Mouse (Mus musculus) thymus, postnatal 14 days (tissue): Measurements from ENCODE around the gene E130114P18Rik.
A peak's percentile ranks its signal among the peaks of the same experiment; 100 is the strongest.

Experiments
- DNase-seq: peaks from one replicate; pipeline ENCODE4 v3.0.0; 2021

Gene E130114P18Rik

DNA sequence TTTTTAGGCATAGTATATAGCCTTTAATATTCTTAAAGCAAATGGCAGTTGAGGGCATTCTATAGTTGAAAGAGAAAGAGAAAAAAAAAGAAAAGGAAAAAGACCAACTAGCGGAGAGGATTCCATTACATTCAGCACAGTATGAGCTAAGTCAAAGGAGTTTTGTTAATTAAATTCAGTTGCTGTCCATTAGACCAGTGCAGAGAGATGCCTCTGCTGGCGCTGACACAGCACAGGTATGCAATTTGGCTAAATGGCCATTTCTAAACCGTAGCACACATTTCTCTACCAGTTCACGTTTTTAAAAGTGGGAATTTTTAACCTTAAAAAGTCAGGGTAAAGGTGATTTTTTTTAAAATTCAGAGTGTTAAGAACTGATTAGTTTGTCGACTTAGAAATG is 26.8 kb upstream of the E130114P18Rik start:
- DNase-seq: no peak

DNA sequence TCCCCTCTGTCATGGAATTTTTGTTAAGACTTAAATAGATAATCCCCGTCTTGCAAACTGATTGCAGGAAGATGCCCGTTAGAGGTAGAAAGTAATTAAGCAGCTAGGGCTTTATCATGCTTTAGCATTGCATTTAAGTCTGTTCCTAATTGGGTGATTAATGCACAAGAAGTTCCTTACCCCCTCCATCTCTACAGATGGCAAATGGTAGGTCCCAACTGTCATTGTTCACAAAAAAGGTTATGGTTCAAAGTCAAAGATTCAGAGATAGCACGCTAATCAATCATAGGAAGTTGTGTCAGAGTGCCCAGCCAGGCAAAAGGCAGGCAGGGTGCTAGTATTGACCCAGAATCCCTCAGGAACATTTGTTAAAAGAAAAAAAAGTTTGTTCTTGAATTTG is 25.9 kb upstream of the E130114P18Rik start:
- no peak for DNase-seq

DNA sequence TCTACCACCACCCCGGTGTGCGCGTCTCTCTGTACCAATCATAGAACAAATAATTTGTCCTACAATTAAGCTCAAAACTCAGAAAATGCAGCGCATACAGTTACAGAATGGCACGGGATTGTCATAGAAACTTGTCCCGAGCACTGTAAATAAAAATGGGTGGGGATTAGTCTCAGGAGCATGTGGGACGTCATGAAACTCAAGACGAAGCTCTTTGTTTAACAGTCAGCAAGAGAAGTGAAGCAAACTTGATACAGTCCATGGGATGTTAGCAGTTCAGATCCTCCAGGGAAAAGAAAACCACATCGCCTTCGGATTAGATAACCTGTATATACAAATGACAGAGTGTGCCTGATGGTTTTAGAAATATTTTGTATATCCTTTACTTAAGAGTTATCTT is 18.6 kb upstream of the E130114P18Rik start:
- DNase-seq: no peak

DNA sequence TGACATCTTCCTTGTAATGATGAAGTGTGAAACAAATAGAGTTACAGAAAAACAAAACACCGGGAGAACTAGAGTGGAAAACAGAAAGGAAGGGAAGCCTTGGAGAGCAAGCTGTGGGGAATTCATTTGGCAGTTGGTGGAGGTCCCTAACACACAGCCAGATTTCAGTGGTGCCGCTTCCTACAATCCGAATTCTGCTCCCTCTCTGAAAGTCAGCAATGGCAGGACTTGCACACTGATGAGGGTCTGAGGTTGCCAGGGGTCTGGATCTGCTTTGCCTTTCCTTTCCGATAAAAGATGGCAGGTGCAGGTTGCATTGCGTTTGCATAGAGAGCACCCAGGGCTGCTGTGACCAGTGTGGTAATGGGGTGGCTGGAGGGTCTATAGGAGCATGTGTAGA is 18.1 kb upstream of the E130114P18Rik start:
- DNase-seq: no peak

DNA sequence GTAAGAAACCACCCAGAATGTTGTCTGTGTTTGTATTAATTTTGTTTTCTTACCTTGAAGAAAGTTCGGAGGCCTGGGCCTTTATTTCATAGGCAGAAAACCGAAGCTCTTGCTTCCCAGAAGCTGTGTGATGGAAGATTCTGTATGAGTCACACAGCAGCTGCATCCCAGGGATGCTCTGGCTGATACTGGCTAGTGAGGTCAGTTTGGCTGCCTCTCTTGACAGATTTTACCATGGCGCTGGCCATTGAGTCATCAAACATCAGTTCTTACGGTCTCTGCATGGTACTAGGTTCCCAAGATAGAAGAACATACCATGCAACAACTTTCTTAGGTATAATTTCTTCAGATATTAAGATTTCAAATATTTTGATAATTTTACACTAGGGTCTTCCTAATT is 17.0 kb upstream of the E130114P18Rik start:
- DNase-seq: no peak

DNA sequence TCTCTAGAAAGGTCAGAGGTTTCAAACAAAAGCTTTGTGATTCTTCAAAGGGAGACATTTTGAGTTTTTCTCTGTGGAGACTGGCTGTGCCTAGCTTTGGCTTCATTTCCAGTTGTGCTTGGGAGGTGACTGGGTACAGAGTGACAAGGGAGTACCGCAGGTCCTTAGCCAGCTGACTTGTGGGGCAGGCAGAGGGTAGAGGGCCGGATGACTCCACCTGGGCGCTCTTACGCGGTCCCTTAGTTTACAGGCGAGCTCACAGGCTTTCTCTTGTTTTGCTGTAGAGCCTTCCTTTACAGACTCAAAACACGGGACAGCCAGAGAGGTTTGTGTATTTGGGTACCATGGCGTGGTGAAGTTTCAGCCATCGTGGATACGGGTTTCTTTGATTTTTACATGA is 16.1 kb upstream of the E130114P18Rik start:
- no peak for DNase-seq

DNA sequence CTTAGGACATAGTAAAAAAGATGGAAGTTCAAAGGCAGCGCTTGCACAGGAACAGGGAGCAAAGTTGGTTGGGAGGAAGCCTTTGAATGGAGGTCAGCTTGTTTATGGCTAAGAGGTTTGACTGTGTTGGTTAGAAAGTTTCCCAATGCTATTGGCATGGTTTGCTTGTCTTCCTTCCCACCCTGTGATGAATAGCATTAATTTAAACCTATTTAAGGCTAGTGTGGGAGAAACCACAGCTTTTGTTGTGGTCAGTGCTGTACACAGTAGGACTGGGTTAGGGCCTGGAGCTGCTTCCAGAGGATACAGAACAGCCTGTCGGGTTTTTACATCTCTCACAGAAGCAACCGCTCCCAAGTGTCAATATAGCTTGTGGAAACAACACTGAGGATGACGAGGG is 10.7 kb upstream of the E130114P18Rik start:
- no peak for DNase-seq

DNA sequence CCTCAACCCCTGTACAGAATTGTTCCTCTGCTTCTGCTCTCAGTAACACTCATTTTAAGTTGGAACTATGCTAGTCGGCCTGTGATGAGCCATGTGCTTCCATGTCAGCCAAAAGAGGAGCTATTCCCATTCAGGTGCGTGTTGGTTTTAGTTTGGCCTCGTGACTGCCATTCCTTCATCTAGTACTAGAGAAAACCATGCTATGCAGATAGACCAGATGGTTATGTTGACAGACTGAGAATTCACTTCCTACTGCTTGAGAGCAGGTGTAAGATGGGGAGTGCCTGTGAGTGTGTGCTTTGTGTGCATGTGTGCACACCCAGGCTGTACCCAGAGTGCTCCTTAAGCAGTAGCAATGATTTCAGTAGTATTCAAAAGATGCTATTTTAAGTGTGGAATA is 9.6 kb upstream of the E130114P18Rik start:
- no peak for DNase-seq

DNA sequence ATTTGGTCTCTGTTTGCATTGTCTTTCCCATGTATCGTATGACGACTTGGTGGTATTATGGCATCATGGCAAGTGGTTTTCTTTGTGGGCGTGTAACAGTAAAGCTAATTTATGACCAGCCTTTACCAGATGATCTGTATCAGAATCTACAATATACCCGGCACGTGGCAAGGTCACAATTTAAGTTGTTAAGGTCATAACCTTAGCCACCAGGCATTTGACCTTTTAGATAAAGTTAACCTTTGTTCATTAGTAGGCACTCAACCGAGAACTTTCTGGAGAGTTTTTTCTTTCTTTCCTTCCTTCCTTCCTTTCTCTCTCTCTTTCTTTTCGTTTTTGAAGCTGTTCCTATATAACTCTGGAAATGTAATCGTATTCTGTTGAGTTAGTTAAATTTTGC is 8.7 kb upstream of the E130114P18Rik start:
- no peak for DNase-seq

DNA sequence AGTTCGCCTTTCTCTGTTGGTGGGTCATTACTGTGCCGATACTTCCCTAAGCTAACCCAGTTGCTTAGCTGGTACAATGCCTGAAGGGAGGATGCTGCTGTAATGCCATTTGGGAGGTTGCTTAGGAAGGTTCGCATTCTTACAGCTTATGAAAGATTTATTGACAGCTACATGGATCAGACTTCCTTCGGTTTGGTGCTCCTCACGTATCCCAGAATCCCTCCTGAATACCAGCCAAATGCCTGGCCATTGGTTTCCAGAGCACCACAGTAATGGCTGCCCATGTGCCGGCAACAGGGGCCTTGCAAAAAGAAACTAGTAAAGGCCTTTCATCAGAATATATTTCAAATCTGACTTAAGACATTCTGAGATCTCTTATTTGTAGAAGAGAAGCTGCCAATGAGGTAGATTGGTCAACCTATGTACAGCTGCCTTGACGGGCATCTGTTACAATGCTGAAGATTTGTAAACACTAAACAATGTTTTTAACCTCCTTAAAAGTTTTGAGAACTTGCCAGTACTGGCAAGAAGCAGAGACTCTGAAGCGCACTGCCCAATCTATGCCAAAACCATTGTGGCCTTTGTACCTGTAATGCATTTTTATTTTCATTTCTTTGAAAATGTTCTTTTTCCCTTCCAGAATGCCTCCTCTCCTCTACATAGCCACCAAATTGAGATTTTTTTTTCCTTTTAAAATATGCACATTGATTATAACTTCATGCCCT is 7.8 kb upstream of the E130114P18Rik start:
- no peak for DNase-seq

DNA sequence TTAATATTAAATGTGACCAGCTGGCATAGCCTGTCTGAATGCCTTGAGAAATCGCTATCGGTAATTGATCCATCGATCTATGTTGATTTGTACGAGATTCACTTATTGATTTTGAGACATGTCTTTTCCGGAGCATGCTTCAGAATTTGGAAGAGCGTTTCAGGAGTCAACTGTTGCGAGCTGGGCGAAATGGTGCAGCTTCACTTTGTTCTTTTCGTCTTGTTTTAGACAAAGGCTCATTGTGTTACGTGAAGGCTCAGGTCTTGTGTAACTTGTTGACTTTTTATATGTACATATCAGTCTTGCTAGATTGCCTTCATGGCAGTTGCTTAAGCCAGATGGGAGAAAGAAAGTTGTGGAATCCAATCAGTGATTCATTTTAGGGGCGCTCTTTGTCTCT is 6.4 kb upstream of the E130114P18Rik start:
- DNase-seq: no peak

DNA sequence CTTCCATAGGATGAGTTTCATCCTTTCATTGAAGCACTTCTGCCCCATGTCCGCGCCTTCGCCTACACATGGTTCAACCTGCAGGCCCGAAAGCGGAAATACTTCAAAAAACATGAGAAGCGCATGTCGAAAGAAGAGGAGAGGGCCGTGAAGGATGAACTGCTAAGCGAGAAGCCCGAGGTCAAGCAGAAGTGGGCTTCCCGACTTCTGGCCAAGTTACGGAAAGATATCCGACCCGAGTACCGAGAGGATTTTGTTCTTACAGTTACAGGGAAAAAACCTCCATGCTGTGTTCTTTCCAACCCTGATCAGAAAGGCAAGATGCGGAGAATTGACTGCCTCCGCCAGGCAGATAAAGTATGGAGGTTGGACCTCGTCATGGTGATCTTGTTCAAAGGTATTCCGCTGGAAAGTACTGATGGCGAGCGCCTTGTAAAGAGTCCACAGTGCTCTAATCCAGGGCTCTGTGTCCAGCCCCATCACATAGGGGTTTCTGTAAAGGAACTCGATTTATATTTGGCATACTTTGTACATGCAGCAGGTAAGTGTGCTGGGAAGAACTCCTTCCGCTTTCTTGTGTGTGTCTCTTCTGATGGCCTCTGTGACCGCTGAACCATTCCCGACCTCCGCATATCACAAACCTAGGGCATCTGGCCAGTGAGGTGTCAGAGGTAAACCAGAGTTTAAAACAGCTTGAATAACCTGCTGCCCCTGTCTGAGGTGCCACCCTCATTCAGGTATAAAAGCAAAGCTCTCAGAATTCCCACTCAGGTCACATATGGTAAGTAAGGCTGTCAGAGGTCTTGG is 5.4 kb upstream of the E130114P18Rik start:
- DNase-seq: no peak

DNA sequence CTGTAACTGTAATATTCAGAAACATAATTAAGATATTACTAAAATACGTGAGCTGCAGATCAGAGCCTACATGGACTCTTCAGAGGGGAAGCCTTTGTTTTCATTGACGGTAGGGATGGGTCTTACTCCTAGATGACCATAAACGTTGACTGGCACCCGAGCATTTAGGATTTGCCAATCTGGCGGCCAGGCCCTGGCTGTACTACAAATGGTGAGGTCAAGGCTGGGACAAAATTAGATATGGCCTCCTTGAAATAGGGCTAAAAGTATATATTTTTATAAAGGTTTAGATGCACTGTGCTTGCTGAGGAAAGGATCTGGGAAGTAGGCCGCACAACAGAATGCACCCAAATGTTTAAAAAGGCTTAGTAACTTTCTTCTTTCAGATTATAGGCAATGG is 4.6 kb upstream of the E130114P18Rik start:
- DNase-seq: no peak

DNA sequence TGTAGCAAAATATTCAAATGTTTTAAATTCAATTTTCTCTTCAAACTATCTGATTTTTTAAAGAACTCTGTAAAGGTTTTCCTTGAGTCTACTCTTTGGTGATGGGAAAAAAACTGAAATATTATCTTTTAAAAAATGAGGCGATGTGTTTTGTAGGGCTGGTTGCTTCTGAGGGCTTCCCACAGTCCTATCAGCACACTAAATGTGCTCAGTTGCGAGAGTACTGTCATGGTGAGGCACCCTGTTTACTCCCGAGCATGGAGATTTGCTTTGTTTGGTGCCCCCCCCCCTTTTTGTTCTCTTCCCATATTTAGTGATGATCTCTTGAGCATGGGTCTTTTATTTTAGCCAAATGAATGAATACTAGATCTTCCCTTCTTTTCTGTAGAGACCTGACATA is 4.2 kb upstream of the E130114P18Rik start:
- DNase-seq: no peak

DNA sequence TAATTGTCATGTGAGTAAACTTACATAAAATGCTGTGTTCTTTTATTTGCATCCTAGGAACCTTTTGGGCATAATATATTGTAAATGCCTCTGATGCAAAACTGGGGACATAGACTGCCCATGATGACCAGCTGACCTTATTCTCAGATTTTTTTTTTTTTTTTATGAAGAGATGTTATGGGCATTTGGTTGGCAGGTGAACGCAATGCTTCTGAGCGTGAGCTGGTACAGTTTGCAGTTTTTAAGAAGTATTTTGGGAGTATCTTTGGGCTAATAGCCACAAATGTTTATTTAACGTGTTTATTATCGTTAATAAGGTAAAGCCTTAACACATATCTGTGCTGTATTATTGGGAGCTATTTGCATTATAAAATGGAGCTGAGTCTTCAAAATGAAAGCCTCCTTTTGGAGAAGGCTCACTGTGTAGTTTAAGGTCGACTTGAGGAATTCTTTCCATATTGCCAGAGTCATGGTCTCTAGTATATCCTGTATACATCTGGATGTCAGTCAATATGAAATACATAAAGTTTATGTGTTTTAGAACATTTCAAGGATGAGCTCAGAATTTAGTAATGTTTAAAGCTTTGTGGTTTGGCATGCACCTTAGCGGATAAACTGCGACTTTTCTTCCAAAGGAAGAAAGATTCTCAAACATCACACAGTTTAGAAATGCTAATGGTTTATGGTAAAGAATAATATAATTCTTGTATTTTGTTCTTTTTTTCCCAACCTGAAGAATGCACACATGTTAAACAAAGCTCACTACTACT is 3.0 kb upstream of the E130114P18Rik start:
- no peak for DNase-seq

DNA sequence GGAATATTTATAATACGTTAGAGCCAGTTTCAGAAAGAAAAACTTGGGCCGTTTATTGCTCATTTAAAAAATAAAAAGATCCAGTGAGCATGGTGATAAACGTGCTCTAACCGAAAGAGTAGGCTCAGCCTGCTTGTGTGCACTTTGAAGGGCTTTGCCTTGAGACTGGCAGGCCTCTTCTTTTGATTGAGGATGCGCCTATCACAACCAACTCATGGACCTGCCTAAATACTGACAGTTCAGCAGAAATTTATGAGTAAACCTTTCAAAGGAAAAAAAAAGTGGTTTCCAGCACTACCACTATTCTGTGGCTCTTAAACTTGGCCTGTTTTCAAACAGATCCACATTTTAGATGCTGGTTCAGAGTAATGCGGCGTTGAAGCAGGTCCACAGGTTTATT is 2.1 kb upstream of the E130114P18Rik start:
- DNase-seq: no peak

DNA sequence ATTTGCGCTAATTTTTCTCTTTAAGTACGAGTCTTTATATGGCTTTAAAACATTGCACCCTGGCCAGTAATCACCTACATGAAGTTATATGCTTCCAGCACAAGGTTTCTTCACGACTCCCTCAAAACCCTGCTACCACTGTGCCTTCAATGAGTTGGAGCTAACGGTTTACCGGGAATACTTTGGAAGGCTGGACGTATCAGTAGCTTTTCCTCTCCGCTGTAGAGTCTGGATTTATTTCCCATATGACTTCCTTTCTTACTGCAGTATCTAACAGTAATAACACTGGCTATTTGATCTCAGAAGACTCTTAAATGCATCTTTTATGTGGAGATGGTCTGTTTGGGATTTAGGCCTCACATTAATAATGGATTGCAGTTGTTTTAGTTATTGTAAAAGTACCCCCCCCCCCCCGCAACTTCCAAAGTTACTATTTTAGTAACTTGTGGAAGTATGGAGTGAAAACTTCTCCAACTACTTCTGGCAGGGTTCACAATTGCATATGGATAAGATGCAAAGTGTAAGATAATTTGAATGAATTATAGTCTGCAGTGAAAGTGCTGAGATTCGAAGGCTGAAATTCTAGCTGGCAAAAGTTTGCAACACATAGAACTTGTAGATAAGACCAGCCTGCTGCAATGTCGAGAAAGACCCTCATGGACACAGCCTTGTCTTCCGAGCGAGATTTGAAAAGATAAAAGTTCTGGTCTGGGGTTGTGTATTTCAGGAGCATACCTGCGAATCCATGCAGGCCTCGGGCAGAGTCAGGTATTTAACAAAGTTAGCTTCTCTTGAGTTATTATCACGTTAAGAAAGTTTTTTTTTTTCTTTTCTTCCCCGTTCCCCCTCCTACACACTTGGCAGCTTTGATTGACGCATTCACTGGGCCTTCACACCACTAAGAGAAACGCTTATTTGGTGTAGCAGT is 1.4 kb upstream of the E130114P18Rik start:
- DNase-seq: no peak

DNA sequence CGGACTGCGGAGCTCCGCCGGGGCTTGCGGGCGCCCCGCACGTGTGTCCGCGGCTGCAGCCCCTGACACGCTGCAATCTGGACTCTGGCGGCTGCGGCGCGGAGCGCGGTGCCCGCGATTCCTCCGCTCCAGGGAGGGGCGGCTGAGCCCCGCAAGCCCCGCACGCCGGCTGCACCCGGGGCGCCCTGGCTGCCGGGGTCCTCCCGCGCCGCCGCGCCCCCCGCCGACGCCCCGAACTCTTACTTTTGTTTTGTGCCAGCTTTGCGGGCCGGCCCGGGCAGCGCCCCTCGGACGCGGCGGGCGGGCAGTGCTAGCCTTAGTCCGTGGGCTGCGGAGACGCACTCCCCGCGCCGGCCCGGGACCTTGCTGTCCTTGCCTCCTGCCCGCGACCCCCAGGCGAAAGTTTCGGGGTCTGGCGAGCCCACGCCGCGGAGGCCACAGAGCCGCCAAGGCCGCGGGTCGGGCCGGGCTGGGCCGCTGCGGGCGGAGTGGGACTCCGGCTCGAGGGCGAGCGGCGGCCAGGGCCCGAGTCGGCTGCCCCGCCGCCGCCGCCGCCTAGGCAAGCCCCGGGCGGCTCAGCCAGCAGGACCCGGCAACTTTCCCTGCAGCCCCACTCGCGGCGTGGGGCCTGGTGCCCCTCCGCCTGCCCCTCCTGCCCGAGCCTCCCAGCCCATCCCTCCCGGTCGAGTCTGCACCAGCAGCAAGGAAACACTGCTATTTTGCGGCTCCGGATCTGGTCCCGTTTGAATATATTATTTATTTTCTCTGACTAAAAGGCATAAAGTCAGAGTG is 529 bp upstream of the E130114P18Rik start:
- peak; percentile 10 for DNase-seq

DNA sequence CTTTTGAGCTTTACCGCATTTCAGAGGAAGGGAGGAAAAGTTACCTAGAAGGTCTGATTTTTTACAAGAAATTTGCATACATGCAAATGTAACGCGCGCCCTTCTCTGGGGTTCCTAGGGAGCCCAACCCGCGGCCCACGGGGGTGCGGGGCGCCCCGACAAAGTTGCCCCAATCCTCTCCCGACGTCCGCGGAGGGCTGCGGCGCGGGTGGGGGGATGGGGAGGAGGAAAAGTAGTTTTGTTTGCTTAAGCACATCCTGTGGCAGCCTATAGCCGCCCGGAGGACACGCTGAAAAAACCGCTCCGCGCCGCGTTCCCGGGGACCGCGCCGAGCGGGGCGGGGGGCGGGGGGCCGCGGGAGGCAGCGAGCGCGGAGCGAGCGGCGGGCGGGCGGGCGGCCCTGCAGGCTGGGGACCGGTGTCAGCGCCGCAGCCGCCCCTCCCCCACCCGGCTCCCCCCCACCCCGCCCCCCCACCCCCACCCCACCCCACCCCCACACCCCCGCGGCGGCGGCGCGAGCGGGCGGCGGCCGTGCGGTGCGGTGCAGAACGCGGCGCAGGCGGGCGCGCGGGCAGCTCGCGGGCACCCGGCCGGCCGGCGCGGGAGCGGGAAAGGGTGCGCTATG is 685 bp downstream of the E130114P18Rik start:
- peak; percentile 64 for DNase-seq

DNA sequence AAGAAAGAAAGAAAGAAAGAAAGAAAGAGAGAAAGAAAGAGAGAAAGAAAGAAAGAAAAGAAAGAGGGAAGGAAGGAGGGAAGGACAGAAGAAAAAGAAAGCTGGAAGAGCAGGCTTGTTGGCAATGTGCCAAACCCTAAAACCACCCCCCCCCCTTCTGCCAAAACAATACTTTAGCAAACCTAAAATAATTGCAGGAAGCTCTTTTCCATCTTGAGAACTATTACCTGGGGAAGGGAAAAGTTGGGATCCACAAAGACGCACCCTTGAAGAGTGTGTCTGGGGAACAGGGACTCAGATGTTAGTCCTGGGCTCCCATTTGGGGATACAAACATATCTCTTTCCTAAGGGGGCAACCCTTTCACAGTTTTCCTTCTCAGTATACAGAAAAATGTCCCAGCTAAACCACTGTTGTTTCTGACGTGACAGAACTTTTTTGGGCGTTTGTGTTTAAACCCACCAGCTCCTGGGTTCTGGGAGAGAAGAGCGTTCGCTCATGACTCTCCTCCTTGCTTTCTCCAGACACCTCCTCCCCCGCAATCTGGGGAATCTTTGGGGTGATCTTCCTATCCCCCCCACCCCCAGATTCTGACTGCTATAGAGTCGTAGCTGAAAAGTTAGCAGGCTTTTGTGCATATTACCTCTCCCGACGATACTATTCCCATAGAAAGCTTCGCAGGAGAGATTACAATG is 1.3 kb downstream of the E130114P18Rik start:
- peak; percentile 5 for DNase-seq
